Mouse (Mus musculus) midbrain, embryonic 12.5 days (tissue): Measurements from ENCODE around the gene Cep152. TPM values are rescaled to one million over a fixed set of nuclear protein-coding genes. Genes with fewer than 3 reads are reported as not detected.

Source experiments
- ATAC-seq: fragments of 200-750 bp; cut with Nextera tagmentation; 2 replicates; pipeline ENCODE4 v1.8.0; 2017; ENCODE audit warnings: low read depth, moderate TSS enrichment, moderate library complexity; ENCODE audit not compliant: low FRiP score
- H3K27ac ChIP-seq: fragments of 300-500 bp; sonication (generic); replicated peaks from 2 replicates; pipeline ENCODE4 v1.5.1; 2016; ENCODE audit warnings: mild to moderate bottlenecking
- H3K27me3 ChIP-seq: fragments of 300-500 bp; sonication (generic); 2 replicates; pipeline ENCODE4 v1.6.1; 2016; ENCODE audit warnings: mild to moderate bottlenecking
- H3K36me3 ChIP-seq: fragments of 300-500 bp; sonication (generic); 2 replicates; pipeline ENCODE4 v1.6.1; 2016
- H3K4me1 ChIP-seq: fragments of 300-500 bp; sonication (generic); 2 replicates; pipeline ENCODE4 v1.6.1; 2016
- H3K4me2 ChIP-seq: fragments of 300-500 bp; sonication (generic); replicated peaks from 2 replicates; pipeline ENCODE4 v1.6.1; 2016; ENCODE audit warnings: mild to moderate bottlenecking, moderate library complexity
- H3K4me3 ChIP-seq: fragments of 300-500 bp; sonication (generic); 2 replicates; pipeline ENCODE4 v1.5.1; 2016; ENCODE audit warnings: mild to moderate bottlenecking
- H3K9ac ChIP-seq: fragments of 300-500 bp; sonication (generic); replicated peaks from 2 replicates; pipeline ENCODE4 v1.6.1; 2016; ENCODE audit warnings: mild to moderate bottlenecking, moderate library complexity
- H3K9me3 ChIP-seq: fragments of 300-500 bp; sonication (generic); 2 replicates; pipeline ENCODE4 v1.6.1; 2016; ENCODE audit warnings: mild to moderate bottlenecking
- WGBS: fragments of 180-500 bp; shearing (Covaris S2); methylation state at CpG from one replicate; pipeline ENCODE4 v1.1.7; 2016; 5-methylcytosine and 5-hydroxymethylcytosine counted together
- polyA plus RNA-seq: library from polyadenylated mRNA; unstranded; fragments of >200 nt; fragmentation: Nextera tagmentation; extraction: Ambion mirVana; gene quantifications from 2 replicates; pipeline ENCODE4 v1.2.1, GENCODE M21; 2016

Cep152 gene
- polyA plus RNA-seq, 1 experiment from 2014 or later = 8.8 TPM

GRCm38 (mm10) chr2:125623211-125623610, 1.7 kb downstream of the Cep152 start:
- no peak for ATAC-seq
- Histone ChIP-seq H3K4me2 (peak overlapping the region; percentile 64), H3K9me3 (no peaks in the 10 kb centered on the region), H3K4me3 (no peak overlapping the region), H3K36me3 (peaks cover 15% of the 10 kb centered on the region), H3K27me3 (no peaks in the 10 kb centered on the region), H3K27ac (no peak overlapping the region), H3K9ac (no peak overlapping the region), H3K4me1 (peaks cover 24% of the 10 kb centered on the region)
- 95% methylated on average over 15 of the region's 15 CpGs for WGBS

GRCm38 (mm10) chr2:125620213-125620907, 4.6 kb downstream of the Cep152 start:
- H3K27ac ChIP-seq = no peak overlapping the region
- no peak overlapping the region for H3K4me3 ChIP-seq

GRCm38 (mm10) chr2:125615858-125616424, 9.0 kb downstream of the Cep152 start:
- no peak for ATAC-seq
- Histone ChIP-seq H3K4me2 (no peak overlapping the region), H3K9ac (no peak overlapping the region), H3K4me1 (0 out of 2 replicates have a peak, but pooled peaks cover 3% of the 10 kb centered on the region), H3K27ac (no peak overlapping the region), H3K9me3 (no peaks in the 10 kb centered on the region), H3K4me3 (no peak overlapping the region), H3K36me3 (peaks cover 61% of the 10 kb centered on the region), H3K27me3 (no peaks in the 10 kb centered on the region)
- 90% methylated on average over 8 of the region's 8 CpGs for WGBS

More at GRCm38 (mm10) chr2:125620213-125620907, 4.6 kb downstream of the Cep152 start:
- Histone ChIP-seq H3K9ac (no peak overlapping the region), H3K4me1 (peaks cover 21% of the 10 kb centered on the region), H3K27me3 (no peaks in the 10 kb centered on the region), H3K9me3 (no peaks in the 10 kb centered on the region), H3K36me3 (peaks cover 37% of the 10 kb centered on the region), H3K4me2 (peak overlapping the region; percentile 13; the same call in 1 of the 2 replicates)
- 54% methylated on average over 25 of the region's 25 CpGs for WGBS
- no peak for ATAC-seq

- Histone ChIP-seq H3K27me3 (no peaks in the 10 kb centered on the region), H3K9ac (no peak overlapping the region), H3K9me3 (no peaks in the 10 kb centered on the region), H3K4me1 (0 out of 2 replicates have a peak, but pooled peaks cover 3% of the 10 kb centered on the region), H3K4me2 (no peak overlapping the region), H3K27ac (no peak overlapping the region), H3K36me3 (peaks cover 63% of the 10 kb centered on the region), H3K4me3 (no peak overlapping the region)
- 94% methylated on average over 7 of the region's 7 CpGs for WGBS
- no peak for ATAC-seq
Measured at GRCm38 (mm10) chr2:125615440-125615839, 9.5 kb downstream of the Cep152 start.

GRCm38 (mm10) chr2:125606220-125606845, 18.6 kb downstream of the Cep152 start:
- Histone ChIP-seq H3K4me3 (no peak overlapping the region), H3K36me3 (peaks cover 46% of the 10 kb centered on the region), H3K4me1 (no peaks in the 10 kb centered on the region), H3K9ac (no peak overlapping the region), H3K9me3 (no peaks in the 10 kb centered on the region), H3K27me3 (no peaks in the 10 kb centered on the region), H3K4me2 (no peak overlapping the region), H3K27ac (no peak overlapping the region)
- no peak for ATAC-seq
- 89% methylated on average over 17 of the region's 17 CpGs for WGBS

- Histone ChIP-seq H3K9me3 (no peaks in the 10 kb centered on the region), H3K36me3 (peaks cover 49% of the 10 kb centered on the region), H3K4me2 (no peak overlapping the region), H3K27ac (no peak overlapping the region), H3K4me3 (no peak overlapping the region), H3K9ac (no peak overlapping the region), H3K4me1 (no peaks in the 10 kb centered on the region), H3K27me3 (no peaks in the 10 kb centered on the region)
- 82% methylated on average over 7 of the region's 7 CpGs for WGBS
- ATAC-seq = 0 out of 2 replicates have a peak, but pooled peaks have one; percentile 27
Measured at GRCm38 (mm10) chr2:125604646-125605045, 20.3 kb downstream of the Cep152 start.

- Histone ChIP-seq H3K27ac (no peak overlapping the region), H3K9me3 (no peaks in the 10 kb centered on the region), H3K36me3 (peaks cover 43% of the 10 kb centered on the region), H3K4me2 (no peak overlapping the region), H3K4me3 (no peak overlapping the region), H3K9ac (no peak overlapping the region), H3K27me3 (no peaks in the 10 kb centered on the region), H3K4me1 (no peaks in the 10 kb centered on the region)
- WGBS = 94% methylated on average over 3 of the region's 3 CpGs
- no peak for ATAC-seq
Measured at GRCm38 (mm10) chr2:125602970-125603369, 21.9 kb downstream of the Cep152 start.

- WGBS = 83% methylated on average over 4 of the region's 4 CpGs
- no peaks in the 10 kb centered on the region for H3K27me3 ChIP-seq
- no peaks in the 10 kb centered on the region for H3K9me3 ChIP-seq
- no peak overlapping the region for H3K4me2 ChIP-seq
- H3K4me1 ChIP-seq = no peaks in the 10 kb centered on the region
- no peak overlapping the region for H3K9ac ChIP-seq
- H3K36me3 ChIP-seq = peaks cover 46% of the 10 kb centered on the region
- no peak overlapping the region for H3K27ac ChIP-seq
- ATAC-seq = no peak
- no peak overlapping the region for H3K4me3 ChIP-seq
Measured at GRCm38 (mm10) chr2:125598958-125599357, 26.0 kb downstream of the Cep152 start.

GRCm38 (mm10) chr2:125598251-125598650, 26.7 kb downstream of the Cep152 start:
- Histone ChIP-seq H3K4me2 (no peak overlapping the region), H3K4me3 (no peak overlapping the region), H3K27me3 (no peaks in the 10 kb centered on the region), H3K36me3 (peaks cover 45% of the 10 kb centered on the region), H3K9ac (no peak overlapping the region), H3K27ac (no peak overlapping the region), H3K9me3 (no peaks in the 10 kb centered on the region), H3K4me1 (no peaks in the 10 kb centered on the region)
- ATAC-seq = no peak
- WGBS = 73% methylated on average over 6 of the region's 6 CpGs

GRCm38 (mm10) chr2:125594786-125595185, 30.1 kb downstream of the Cep152 start:
- Histone ChIP-seq H3K4me1 (no peaks in the 10 kb centered on the region), H3K4me2 (no peak overlapping the region), H3K36me3 (peaks cover 25% of the 10 kb centered on the region), H3K27ac (no peak overlapping the region), H3K27me3 (no peaks in the 10 kb centered on the region), H3K9ac (no peak overlapping the region), H3K9me3 (no peaks in the 10 kb centered on the region), H3K4me3 (no peak overlapping the region)
- ATAC-seq = no peak
- WGBS = 80% methylated on average over 12 of the region's 12 CpGs

- Histone ChIP-seq H3K9me3 (no peaks in the 10 kb centered on the region), H3K9ac (no peak overlapping the region), H3K4me1 (no peaks in the 10 kb centered on the region), H3K4me3 (no peak overlapping the region), H3K36me3 (peaks cover 30% of the 10 kb centered on the region), H3K27me3 (no peaks in the 10 kb centered on the region), H3K27ac (no peak overlapping the region), H3K4me2 (no peak overlapping the region)
- WGBS = 90% methylated on average over 6 of the region's 6 CpGs
- ATAC-seq = no peak
Measured at GRCm38 (mm10) chr2:125594072-125594471, 30.8 kb downstream of the Cep152 start.

GRCm38 (mm10) chr2:125591895-125592294, 33.0 kb downstream of the Cep152 start:
- no peak for ATAC-seq
- Histone ChIP-seq H3K9ac (no peak overlapping the region), H3K27me3 (no peaks in the 10 kb centered on the region), H3K4me2 (no peak overlapping the region), H3K36me3 (peaks cover 48% of the 10 kb centered on the region), H3K4me1 (no peaks in the 10 kb centered on the region), H3K27ac (no peak overlapping the region), H3K4me3 (no peak overlapping the region), H3K9me3 (no peaks in the 10 kb centered on the region)
- 95% methylated on average over 4 of the region's 4 CpGs for WGBS
